Mouse (Mus musculus) cerebellum, postnatal 10 days (tissue): ENCODE measurements at regions not wholly inside any gene's neighbourhood (a gene's known extent, or its start where the extent isn't known, plus 50 kb on each side); places are given as distances from the start of the nearest gene placed in this dataset.
A peak's percentile ranks its signal among the peaks of the same experiment; 100 is the strongest.

Experiments
- DNase-seq, 2 experiments: peaks; one replicate each; pipeline ENCODE4 v3.0.0; 2021; ENCODE audit warnings: mixed read lengths in 2 of 2

DNA sequence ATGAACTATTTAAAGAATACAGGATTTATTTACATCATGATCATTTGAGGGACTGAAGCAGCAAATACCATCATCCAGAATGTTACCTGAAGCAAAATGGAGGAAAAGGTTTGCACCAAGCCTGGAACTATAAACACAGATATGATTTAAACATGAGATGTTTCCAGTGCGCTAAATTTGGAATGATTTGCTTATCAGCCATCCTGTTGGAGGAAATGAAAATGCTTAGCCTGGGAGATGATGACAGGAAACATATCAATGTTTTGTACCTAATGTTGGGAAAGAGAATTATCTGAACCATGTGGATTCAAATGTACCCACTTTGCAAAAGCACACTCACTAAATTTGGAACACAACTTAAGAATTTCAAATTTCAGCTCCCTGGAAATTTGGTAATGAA, 149.3 kb downstream of the Adgra3 start:
- DNase-seq, result no peak

DNA sequence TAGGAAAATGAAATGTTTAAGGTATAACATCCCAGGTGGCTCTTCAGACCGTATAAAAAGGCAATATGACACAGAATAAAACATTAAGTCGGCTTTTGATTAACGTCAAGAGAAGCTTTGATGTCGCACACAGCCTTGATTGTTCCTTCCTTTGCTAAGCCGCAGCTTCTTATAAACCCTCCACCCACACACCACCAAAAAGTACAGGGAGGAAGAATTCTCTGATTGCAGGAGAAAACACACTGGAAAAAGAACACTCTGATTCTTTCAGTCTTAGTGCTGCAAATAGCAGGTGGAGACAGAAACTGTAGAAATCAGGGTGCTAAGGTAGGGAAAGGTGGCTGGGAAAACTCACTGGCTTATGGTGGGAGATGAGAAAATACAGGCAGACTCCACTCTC, 162.7 kb downstream of the Adgra3 start:
- no peak for DNase-seq

DNA sequence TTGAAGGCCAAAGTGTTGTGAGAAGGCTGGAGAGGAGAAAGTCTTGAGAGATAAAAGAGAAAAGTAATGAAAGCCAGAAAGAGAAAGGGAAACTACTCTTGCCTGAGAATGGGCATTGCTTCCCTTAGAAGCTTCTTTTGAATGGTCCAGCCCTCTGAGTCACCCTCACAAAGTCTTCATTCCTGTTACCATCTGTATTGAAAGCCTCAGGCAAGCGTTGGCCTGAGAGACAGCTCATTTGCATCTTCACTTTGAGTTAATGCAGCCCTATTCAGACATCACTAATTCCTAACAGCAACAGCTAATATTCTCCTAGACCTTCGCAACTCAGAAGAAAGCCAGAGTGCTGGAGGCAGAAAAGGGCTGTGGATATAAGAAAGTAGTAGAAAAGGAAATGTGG, 178.4 kb downstream of the Adgra3 start:
- DNase-seq, result no peak

DNA sequence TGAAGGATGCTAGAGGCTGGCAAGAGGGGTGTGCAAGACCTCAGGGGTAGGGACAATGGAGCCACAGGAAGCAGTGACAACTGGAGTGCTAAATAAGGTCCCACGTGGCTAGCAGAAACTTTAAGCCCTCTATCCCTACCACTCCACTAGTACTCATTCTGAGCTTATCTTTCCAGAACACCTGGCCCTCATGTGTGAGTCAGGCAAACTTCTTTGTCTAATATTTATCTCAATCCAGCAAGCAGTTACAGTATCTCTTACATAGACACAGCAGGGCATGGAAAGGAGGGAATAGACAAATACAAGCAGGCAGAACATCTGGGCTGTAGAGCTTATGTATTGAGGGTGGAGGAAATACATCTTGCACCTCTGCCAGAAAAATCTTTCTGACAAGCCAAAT, 182.6 kb downstream of the Adgra3 start:
- no peak for DNase-seq

DNA sequence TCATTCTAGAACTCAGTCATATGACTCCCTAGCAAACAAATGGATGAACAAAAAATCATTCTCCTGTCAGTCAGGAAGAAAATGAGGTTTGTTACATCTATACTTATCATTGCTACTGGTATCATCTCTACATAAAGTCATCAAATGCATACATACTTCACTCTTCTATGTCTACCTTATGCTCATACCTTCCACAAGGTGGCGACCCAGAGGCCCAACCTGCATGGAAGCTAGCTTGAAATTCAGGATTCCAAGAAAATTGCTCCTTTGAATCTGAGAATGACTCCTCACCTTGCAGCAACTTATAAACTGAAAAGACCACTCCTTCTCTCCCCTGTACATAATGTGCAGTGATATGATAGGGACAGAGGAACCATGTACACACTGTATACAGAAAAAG, 201.6 kb downstream of the Adgra3 start:
- peak; percentile 33 to 37 for DNase-seq

DNA sequence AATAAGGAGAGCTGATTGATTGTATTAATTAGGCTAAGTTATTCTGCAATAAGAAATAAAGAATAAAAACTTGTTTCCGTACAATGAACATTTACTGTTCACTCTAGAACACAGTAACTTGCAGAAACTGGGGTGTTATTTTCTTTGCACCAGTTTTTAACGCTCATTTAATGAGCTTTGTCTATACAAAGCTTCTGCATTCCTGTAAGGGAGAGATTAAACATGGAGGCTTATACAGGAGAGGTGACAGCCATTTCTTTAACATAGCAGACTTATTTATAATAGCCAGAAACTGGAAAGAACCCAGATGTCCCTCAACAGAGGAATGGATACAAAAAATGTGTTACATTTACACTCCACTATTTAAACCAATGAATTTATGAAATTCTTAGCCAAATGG, 202.8 kb downstream of the Adgra3 start:
- DNase-seq, result no peak

DNA sequence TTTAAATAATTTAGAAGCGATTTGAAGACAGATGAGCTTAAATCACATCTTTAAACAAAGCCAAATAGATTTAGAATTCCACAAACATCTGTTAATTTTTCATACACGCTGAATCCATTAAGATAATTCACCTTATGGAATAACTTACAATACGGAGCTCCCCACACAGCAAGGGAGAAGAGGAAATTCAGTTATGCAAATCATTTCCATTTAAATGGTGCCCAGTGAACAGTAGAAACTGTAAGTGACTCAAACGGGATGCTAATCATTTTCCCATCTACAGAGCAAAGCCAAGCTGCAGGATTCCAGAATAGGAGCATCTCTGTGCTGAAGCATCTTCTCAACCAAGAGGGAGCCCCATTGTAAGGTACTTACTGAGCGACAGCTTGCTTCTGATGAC, 210.1 kb downstream of the Adgra3 start:
- DNase-seq, result no peak

DNA sequence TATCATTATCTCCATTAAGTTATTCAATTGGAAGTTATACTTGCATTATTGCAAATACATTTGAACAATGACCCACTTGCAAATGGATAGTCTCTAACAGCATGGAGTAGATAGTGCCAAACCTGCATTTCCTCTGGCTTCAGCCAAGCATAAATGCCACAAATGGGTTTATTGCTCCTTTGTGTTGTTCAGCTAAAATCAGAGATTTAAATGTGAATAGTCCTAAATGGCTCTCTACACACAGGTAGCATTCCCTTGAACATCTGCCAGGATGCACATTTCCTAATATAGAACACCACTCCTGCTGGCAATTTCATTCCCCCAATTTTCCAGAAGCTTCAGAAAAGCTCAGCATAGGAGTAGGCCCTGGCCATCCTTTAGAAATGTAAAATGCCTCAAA, 210.6 kb downstream of the Adgra3 start:
- peak in 1 of 2 experiments; percentile 4 for DNase-seq

DNA sequence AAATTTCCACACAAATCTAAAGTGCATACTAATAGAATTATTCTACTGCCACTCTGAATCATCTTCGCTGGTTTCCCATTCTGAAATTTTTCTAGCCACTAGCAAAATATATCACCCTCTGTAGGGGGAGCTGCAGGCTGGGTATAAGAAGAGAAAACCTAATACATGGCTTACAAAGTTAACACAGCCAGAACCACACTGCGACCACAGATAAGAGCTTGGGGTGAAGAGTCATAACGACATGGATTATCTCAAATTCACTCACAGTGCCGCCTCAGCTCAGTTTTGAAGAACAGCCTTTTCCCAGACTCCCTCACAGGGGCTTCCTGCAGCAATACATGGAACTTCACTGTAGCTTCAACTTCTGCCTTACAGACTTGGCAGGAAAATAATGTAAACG, 240.0 kb downstream of the Adgra3 start:
- no peak for DNase-seq

DNA sequence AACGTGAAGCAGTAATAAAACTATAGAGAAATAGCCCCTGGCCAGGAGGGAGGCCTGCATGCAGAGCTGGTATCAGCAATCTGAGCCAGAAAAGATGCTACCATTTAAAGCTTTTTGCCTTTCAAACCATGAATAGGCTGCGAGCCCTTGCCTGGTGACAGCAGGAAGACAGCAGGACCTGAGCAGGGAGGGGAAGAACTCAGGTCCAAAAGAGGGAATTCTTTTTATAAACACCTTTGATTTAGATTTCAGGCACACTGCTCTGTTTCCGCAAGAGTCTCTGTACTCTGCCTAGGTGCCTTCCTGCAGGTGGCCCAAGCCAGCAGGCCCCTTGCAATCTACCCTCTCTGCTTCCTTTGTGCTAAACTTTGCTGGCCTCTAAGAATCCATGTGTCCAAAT, 242.1 kb downstream of the Adgra3 start:
- peak; percentile 31 to 48 for DNase-seq

DNA sequence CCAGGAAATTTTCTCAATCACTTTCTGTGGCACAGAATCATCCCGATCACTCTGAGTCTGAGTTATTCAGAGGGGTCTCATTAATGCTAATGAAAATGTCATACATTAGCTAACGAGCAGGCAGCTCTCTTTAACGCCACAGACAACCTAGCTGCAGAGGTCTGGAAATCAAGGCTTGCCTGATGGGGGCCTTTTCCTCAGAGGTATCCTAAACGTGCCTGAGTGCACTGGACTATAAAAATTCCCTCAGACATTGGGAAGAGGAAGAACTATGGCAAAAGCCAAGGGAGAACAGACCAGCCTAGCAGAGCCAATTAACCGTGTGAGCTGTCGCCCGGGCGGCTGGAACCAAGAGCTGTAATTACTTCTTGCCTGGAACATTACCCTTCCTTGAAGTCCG, 245.5 kb downstream of the Adgra3 start:
- DNase-seq, result peak; percentile 13 to 23

DNA sequence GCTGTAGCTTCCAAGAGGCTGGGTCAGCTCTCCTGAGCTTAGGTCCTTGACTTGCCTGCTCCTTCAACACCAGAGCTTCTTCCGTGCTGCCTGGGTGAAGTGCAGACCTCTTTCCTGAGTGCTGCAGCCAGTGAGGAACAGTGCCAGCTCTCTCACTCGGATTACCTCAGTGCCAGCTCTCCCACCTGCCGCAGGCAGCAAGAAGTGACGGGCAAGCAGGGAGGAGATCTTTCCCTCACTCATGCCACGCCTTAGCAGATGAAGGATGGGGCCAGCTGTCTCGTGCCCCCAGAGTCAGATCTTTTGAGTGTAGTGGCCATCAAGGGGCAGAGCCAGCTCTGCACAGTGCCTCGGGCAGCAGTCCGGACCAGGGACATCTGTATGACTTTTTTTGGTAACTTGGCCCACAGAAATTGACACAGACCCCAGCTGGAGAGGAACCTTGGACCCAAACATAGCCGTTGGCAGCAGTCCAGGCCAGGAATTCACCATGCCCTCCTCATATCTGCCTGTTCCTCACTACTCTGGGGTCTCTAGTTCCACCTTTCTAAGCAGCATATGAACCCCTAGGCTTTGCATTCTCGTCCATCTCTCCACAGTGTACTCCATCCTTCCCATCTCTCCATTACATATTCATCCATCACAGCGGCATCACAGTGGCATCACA, 263.9 kb upstream of the Kcnip4 start:
- DNase-seq, result peak; percentile 83 to 85

DNA sequence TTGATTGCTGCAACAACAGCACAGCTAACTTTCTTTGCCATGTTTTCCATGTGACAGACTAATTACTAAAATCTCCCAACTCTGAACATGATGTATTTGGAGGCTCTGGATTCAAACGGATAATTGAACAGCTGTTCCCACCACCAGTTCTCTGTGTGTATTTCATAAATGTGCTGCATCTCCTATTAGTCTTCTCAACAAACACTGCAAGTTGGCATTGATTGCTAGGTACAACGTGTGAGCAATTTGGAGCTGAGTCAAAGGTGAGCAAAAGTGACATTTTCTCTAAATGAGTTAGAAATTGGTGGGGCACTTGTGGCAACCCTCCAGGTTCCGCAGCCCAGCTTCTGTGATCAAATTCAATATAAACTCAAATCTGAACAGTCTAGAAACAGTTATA, 259.0 kb upstream of the Kcnip4 start:
- peak; percentile 50 to 58 for DNase-seq

DNA sequence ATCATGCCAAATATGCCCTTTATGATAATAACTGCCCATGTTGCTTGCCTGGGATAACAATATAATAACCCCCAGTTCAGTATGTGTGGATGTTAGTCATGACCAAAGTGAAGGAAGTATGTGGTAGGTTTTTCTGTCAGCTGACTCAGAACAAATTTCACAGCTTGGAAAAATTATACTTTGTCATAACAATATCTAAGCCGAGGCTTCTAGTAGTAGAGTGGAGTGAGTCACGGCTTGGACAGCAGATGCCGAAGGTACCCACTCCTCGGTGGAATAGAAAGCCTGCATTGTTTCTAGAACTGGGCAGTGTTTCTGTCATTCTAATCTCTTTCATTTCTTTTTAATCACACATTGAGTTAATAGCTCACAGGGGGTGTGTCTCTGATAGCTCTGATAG, 236.3 kb upstream of the Kcnip4 start:
- DNase-seq, result no peak

DNA sequence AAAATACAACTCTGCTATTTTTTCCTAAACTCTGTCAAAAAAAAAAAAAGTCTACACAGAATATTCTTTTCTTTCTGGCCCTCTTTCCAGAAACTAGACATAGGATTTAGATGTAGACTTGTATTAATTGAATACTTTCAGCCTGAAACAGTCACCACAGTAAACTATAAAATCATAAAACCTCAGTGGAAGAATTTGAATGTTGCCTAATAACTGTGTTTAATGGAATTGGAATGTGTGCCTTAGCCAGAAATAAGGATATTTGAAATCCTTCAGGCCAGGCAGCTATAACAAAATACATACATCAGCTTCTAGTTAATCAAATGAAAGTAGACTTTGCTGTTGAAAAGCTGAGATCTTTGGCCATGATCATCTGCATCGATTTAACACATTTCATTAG, 230.8 kb upstream of the Kcnip4 start:
- no peak for DNase-seq

DNA sequence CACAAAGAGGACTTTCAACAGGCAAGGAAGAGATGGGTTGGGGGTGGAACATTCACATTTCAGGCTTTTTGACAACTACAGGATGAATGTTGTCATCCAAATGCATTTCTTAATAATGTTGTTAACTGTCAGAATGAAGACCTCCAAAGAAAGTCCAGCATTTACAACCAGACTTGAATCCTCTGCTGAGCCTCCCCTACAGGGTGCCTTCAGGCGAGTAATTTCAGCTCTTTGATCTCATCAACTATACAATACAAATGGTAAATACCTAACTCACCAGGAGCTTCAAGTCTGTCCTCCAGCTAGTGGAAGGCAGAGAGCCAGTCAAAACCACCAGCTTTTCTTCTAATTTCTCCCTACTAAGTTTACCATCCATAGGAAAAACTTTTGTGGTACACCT, 187.9 kb upstream of the Kcnip4 start:
- DNase-seq, result no peak

DNA sequence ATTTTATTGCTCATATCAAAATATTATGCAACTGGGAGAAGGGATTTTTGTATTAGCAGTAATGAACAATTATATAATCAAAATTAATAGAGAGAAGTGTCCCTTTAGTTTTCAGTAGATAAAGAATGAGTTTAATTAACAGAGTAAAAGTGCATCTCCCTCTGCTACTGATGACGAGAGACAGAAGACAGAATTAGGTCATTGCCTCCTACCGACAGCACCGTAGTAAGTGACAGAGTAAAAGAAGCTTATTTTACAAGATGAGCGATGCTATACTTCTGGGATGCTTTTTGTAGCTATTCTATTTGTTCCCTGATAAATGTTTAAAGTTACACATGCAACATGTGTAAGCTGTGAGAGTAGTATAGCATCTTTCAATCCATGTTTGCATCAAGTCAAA, 157.4 kb upstream of the Kcnip4 start:
- no peak for DNase-seq

DNA sequence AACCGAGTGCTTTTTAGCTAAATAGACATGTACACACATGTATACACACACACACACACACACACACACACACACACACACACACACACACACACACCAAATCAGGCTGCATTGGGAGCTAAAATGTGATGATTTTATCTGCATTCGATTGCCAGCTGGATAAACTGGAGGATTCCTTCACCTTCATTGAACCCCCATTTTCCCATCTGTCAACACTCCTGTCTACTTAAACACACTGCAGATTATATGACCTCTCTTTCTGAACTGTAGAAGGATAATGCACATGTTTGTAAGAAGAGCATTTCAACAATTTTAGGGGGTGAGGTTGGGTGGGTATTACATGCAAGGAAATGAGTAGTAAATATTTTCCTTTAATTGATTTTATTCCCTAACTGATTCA, 156.8 kb upstream of the Kcnip4 start:
- DNase-seq, result peak; percentile 22 to 28

DNA sequence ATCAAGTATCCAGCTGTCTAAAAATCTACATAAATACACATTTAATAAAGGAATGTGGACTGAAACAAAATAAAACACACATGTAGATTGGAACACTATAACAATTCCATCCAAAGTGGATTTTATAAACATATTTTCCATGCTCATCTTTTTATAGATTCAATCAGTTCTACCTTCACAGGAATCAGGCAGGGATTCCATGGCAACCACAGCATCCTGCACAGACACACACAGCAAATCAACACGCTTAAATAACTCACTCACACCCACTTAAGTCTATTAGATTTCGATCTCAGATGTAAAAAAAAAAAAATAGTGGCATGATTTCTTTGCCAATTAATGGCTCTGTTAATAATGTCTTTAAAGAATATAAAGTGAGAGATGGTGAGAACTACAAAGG, 151.2 kb upstream of the Kcnip4 start:
- DNase-seq, result no peak

DNA sequence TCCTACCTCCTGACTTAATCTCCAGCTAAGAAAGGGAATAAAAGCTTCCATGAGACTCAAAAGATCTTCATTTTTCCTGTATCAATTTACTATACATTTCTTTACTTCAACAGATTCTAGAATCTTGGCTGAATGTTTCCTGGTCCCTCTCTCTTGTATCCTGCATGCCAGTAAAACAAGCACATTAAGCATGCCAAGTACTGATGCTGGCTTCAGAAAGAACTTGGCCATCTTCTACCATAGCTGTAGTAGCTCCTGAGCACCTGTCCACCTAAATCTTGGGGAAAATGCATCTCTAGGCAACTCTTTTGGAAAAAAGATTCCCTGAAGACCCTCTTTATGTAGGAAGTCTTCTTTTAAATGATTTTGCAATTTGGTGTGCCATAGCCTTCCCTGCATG, 140.5 kb upstream of the Kcnip4 start:
- no peak for DNase-seq

DNA sequence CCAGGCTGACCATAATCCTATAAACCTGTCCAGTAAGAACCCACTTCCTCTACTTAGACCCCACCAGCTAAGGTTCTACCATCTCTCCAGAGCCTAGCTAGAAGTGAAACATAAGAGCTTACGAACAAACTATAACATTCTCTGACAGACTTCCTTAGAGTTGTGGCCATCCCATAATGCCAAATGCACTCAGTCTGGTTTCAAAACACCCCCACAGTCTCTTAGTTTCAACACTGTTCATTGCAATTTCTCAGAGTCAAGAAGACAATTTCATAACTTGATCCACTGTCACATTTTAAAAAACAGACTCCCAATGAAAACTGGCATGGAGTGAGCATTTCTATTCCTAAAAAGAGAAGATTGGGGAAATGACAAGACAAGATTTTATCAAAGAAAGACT, 139.2 kb upstream of the Kcnip4 start:
- DNase-seq, result no peak

DNA sequence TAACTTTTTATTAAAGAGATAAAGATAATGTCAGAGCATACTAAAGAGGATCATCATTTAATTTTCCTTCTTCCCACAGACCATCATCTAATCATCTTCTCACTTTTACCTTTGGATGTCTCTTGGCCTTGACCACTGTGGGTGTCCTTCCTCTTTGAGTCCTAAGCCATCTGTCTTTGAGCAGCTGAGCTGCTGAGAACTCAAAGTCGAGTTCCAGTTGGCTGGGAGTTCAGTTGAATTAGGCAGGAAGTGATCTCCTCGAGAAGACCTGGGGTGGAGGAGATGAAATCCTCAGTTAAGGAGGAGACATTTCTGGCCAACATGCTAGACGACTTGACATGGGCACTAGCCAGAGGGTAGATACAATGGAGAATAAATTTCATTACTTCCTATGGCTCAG, 137.4 kb upstream of the Kcnip4 start:
- peak in 1 of 2 experiments; percentile 31 for DNase-seq

DNA sequence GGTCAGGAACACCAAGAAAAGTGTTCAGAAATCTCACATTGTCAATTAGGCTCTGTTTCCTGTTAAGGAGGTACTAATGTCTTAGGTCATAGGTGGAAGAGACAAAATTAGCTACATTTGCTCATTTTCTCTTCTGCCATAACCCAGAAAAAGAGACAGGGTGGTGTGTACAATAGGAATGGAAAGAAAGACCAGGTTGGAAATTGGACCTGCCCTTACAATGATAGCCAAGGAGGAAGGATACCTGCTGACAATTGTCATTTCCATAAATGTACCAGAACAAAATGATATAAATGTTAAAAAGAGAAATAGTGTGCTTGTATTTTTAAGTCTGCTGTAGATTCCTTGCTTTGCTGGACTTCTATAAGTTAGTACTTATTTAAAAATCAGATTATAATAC, 135.9 kb upstream of the Kcnip4 start:
- no peak for DNase-seq

DNA sequence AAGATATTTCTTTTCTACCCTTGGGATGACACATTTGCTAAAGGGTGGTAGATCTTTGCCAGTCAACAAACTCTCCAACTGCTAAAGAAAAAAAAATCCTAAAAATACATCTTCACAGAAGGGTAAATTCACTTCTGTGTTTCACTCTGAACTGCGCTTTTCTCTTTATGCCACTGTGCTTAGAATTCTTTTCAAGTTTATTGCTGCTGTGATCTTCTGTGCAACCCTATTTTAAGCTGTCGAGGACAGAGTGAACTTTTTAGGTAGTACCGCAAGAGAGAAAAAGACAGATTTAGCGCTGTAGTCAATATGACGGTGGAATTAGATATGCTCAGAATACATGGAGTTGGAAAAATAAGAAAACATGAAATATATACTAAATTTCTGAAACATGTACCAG, 126.2 kb upstream of the Kcnip4 start:
- DNase-seq, result no peak

DNA sequence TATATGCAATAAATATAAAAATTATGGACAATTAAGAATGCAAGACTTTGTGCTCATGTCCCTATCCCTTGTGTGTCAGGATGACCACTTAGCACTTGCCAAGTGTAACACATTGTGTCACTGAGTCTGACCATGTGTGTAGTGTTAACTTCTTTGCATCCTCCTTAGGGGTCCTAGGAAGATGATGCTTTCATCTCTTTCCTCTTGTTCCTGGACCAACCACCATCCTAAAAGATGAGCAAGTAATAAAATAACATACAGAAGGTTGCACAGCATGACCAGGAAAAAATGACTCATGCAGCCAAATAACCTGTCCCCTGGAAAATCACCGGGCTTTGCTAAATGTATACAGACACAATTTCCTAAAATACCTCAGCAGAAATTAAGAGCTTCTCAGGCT, 121.1 kb upstream of the Kcnip4 start:
- DNase-seq, result peak; percentile 43 to 54

DNA sequence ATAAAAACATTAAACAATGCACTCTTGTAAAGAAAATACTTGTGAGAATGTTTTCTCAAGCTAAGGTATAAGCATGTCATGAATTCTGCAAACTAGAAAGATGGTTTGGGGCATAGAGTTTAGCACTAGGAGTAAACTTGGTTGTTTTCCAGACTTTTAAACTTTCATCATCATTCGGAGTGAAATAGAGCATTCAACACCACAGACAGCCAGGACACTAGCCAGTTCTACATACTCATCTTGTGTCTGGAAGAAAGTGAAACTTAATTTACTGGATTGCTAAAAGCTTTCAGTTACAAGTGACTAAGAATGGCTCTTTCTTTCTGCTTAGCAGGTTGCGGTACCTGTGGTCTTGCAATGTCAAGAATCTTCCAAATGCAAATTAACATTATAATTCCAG, 119.9 kb upstream of the Kcnip4 start:
- DNase-seq, result no peak
